Mouse (Mus musculus): Measurements from ENCODE around the gene 2310061N02Rik. TPM values are rescaled to one million over a fixed set of nuclear protein-coding genes. Genes with fewer than 3 reads are reported as not detected.
A peak's percentile ranks its signal among the peaks of the same experiment; 100 is the strongest.

2310061N02Rik gene
- polyA plus RNA-seq, 1 experiment from 2014 or later = not detected

- ATAC-seq (replicated peaks) = peak; percentile 67; the same call in 1 of the 2 replicates
- Histone ChIP-seq H3K4me2 (no peak overlapping the region), H3K9me3 (no peaks in the 10 kb centered on the region), H3K36me3 (replicated peaks) (no peaks in the 10 kb centered on the region), H3K9ac (no peak overlapping the region), H3K4me3 (no peak overlapping the region), H3K27me3 (replicated peaks) (no peaks in the 10 kb centered on the region), H3K4me1 (peaks cover 4% of the 10 kb centered on the region; the same call in 1 of the 2 replicates), H3K27ac (no peak overlapping the region)
- 25% methylated on average over 2 of the region's 2 CpGs for WGBS
Observed at GRCm38 (mm10) chr16:88681282-88681681, 26.5 kb downstream of the 2310061N02Rik start.

- Histone ChIP-seq H3K4me2 (no peak overlapping the region), H3K4me1 (peaks cover 4% of the 10 kb centered on the region; the same call in 1 of the 2 replicates), H3K9me3 (no peaks in the 10 kb centered on the region), H3K36me3 (replicated peaks) (no peaks in the 10 kb centered on the region), H3K9ac (no peak overlapping the region), H3K27me3 (replicated peaks) (no peaks in the 10 kb centered on the region), H3K4me3 (no peak overlapping the region), H3K27ac (no peak overlapping the region)
- WGBS = 88% methylated on average over 6 of the region's 6 CpGs
- no peak for ATAC-seq (replicated peaks)
Observed at GRCm38 (mm10) chr16:88679099-88679498, 28.7 kb downstream of the 2310061N02Rik start.

- Histone ChIP-seq H3K4me2 (no peak within 1 kb of the TSS), H3K27me3 (replicated peaks) (no peaks in the 10 kb centered on the region), H3K27ac (no peak within 1 kb of the TSS), H3K4me1 (no peaks in the 10 kb centered on the region), H3K9me3 (no peaks in the 10 kb centered on the region), H3K9ac (no peak within 1 kb of the TSS), H3K4me3 (no peak within 1 kb of the TSS), H3K36me3 (replicated peaks) (no peaks in the 10 kb centered on the region)
- no peak for ATAC-seq (replicated peaks)
- WGBS = 90% methylated on average over 4 of the region's 4 CpGs
Observed at GRCm38 (mm10) chr16:88671571-88671970, 36.2 kb downstream of the 2310061N02Rik start, which contains the start of gene Krtap27-1. Krtap27-1 (minus strand) TSS chr16:88671671.

DNA sequence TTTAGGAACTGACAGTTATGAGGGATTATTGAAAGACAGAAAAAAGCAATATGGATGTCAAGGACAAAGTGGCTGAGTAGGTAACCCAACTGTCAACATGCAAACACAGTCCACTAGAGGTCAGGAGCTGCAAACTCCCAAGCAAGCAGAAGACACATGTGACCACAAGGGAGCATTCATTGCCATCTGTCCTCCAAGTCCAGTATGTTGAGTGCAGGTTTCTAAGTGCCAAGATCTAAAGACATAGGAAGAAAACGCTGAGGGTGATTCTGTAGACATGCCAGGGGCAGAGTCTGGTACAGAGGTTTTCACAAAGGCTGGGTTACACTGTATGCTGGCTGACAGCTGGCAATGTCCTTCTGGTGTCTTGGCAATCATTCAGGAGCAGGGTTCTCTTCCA lies 50.3 kb downstream of the 2310061N02Rik start:
- H3K4me2 ChIP-seq = no peak overlapping the region
- ATAC-seq (replicated peaks) = peak; percentile 42; the same call in 1 of the 2 replicates
- H3K4me1 ChIP-seq = no peaks in the 10 kb centered on the region
- no peak overlapping the region for H3K27ac ChIP-seq
- no peaks in the 10 kb centered on the region for H3K9me3 ChIP-seq
- H3K27me3 ChIP-seq (replicated peaks) = no peaks in the 10 kb centered on the region
- no peak overlapping the region for H3K9ac ChIP-seq
- H3K36me3 ChIP-seq (replicated peaks) = no peaks in the 10 kb centered on the region
- 66% methylated on average over 1 of the region's 1 CpGs for WGBS
- H3K4me3 ChIP-seq = no peak overlapping the region

Other genes starting within 250 kb of the 2310061N02Rik start
- not detected in 2 replicates for gene Cldn17, start 201.0 kb downstream of the 2310061N02Rik start, polyA plus RNA-seq (2015; fragmentation: Nextera tagmentation; extraction: Ambion mirVana)
- gene Cldn8, start 144.8 kb downstream of the 2310061N02Rik start, polyA plus RNA-seq (2015; fragmentation: Nextera tagmentation; extraction: Ambion mirVana) = 0.06 TPM in 1 of 2 replicates, not detected in the other
- not detected in 2 replicates for gene Krtap24-1, start 95.7 kb downstream of the 2310061N02Rik start, polyA plus RNA-seq (2015; fragmentation: Nextera tagmentation; extraction: Ambion mirVana)
- not detected in 2 replicates for gene 2310079G19Rik, start 80.3 kb downstream of the 2310061N02Rik start, polyA plus RNA-seq (2015; fragmentation: Nextera tagmentation; extraction: Ambion mirVana)
- not detected in 2 replicates for gene Krtap26-1, start 60.2 kb downstream of the 2310061N02Rik start, polyA plus RNA-seq (2015; fragmentation: Nextera tagmentation; extraction: Ambion mirVana)
- gene Krtap27-1, start 36.3 kb downstream of the 2310061N02Rik start, polyA plus RNA-seq (2015; fragmentation: Nextera tagmentation; extraction: Ambion mirVana) = not detected in 2 replicates
- gene Krtap13-1, start 20.9 kb upstream of the 2310061N02Rik start, polyA plus RNA-seq (2015; fragmentation: Nextera tagmentation; extraction: Ambion mirVana) = not detected in 2 replicates
- not detected in 2 replicates for gene Krtap13, start 43.7 kb upstream of the 2310061N02Rik start, polyA plus RNA-seq (2015; fragmentation: Nextera tagmentation; extraction: Ambion mirVana)
- gene 2310034C09Rik, start 50.9 kb upstream of the 2310061N02Rik start, polyA plus RNA-seq (2015; fragmentation: Nextera tagmentation; extraction: Ambion mirVana) = not detected in 2 replicates
- not detected in 2 replicates for gene 2310057N15Rik, start 66.2 kb upstream of the 2310061N02Rik start, polyA plus RNA-seq (2015; fragmentation: Nextera tagmentation; extraction: Ambion mirVana)
- gene Gm5965, start 69.9 kb upstream of the 2310061N02Rik start, polyA plus RNA-seq (2015; fragmentation: Nextera tagmentation; extraction: Ambion mirVana) = not detected in 2 replicates
- gene Gm20741, start 104.3 kb upstream of the 2310061N02Rik start, polyA plus RNA-seq (2015; fragmentation: Nextera tagmentation; extraction: Ambion mirVana) = not detected in 2 replicates
- not detected in 2 replicates for gene Krtap15, start 112.3 kb upstream of the 2310061N02Rik start, polyA plus RNA-seq (2015; fragmentation: Nextera tagmentation; extraction: Ambion mirVana)
- gene Krtap14, start 118.2 kb upstream of the 2310061N02Rik start, polyA plus RNA-seq (2015; fragmentation: Nextera tagmentation; extraction: Ambion mirVana) = not detected in 2 replicates
- not detected in 2 replicates for gene Krtap19-1, start 161.4 kb upstream of the 2310061N02Rik start, polyA plus RNA-seq (2015; fragmentation: Nextera tagmentation; extraction: Ambion mirVana)
- gene Krtap19-2, start 166.3 kb upstream of the 2310061N02Rik start, polyA plus RNA-seq (2015; fragmentation: Nextera tagmentation; extraction: Ambion mirVana) = not detected in 2 replicates
- gene Krtap19-3, start 170.1 kb upstream of the 2310061N02Rik start, polyA plus RNA-seq (2015; fragmentation: Nextera tagmentation; extraction: Ambion mirVana) = not detected in 2 replicates
- gene Krtap19-4, start 177.1 kb upstream of the 2310061N02Rik start, polyA plus RNA-seq (2015; fragmentation: Nextera tagmentation; extraction: Ambion mirVana) = not detected in 2 replicates
- not detected in 2 replicates for gene Krtap19-5, start 188.5 kb upstream of the 2310061N02Rik start, polyA plus RNA-seq (2015; fragmentation: Nextera tagmentation; extraction: Ambion mirVana)
- not detected in 2 replicates for gene Krtap19-9b, start 224.3 kb upstream of the 2310061N02Rik start, polyA plus RNA-seq (2015; fragmentation: Nextera tagmentation; extraction: Ambion mirVana)

All from midbrain, embryonic 15.5 days (tissue).